Mouse (Mus musculus) liver, embryonic 14.5 days (tissue): ENCODE data around the gene Slc3a2.

ENCODE experiments used
- CTCF ChIP-seq: IDR thresholded peaks from 2 replicates; pipeline ENCODE4 v1.5.1; 2016; ENCODE audit warnings: antibody characterized with exemption, low read depth, control low read depth
- EP300 ChIP-seq: IDR thresholded peaks from 2 replicates; pipeline ENCODE4 v1.6.1; 2016; ENCODE audit warnings: antibody characterized with exemption, low read depth

GRCm38 (mm10) chr19:8714653-8715481 is 8.3 kb downstream of the Slc3a2 start:
- TF ChIP-seq CTCF: peak; percentile 59
- peak; percentile 97 for TF ChIP-seq EP300
